Mouse (Mus musculus) small intestine, adult 2 months (tissue): ENCODE results near the gene Mvb12b.

Experiments
- CTCF ChIP-seq: fragments of 200-500 bp; IDR thresholded peaks from 2 replicates; pipeline ENCODE4 v1.5.1; 2012; ENCODE audit warnings: low read depth, mild to moderate bottlenecking, control low read depth, inconsistent platforms, low read length, moderate library complexity, mixed read lengths; ENCODE audit not compliant: insufficient replicate concordance, insufficient read length; ENCODE audit errors: extremely low read depth
- POLR2A ChIP-seq: fragments of 200-500 bp; IDR thresholded peaks from 2 replicates; pipeline ENCODE4 v1.6.1; 2012; ENCODE audit warnings: low read depth, mild to moderate bottlenecking, control low read depth, inconsistent platforms, low read length, moderate library complexity

- TF ChIP-seq POLR2A (no peak), CTCF (no peak)
Observed at GRCm38 (mm10) chr2:33842983-33843577, 44.7 kb downstream of the Mvb12b start.
